Mouse (Mus musculus) frontal cortex, postnatal 10 days (tissue): ENCODE measurements around the gene Rfx5.
A peak's percentile ranks its signal among the peaks of the same experiment; 100 is the strongest.
"Not testable (repeated sequence)": the region's sequence is repeated elsewhere in the genome, so short reads cannot be mapped to it uniquely, and the experiment has no call there.

ENCODE experiments used
- DNase-seq, 2 experiments: peaks; one replicate each; pipeline ENCODE4 v3.0.0; 2022; ENCODE audit warnings: low spot score in 2 of 2, mixed read lengths in 1 of 2

Gene Rfx5

DNA sequence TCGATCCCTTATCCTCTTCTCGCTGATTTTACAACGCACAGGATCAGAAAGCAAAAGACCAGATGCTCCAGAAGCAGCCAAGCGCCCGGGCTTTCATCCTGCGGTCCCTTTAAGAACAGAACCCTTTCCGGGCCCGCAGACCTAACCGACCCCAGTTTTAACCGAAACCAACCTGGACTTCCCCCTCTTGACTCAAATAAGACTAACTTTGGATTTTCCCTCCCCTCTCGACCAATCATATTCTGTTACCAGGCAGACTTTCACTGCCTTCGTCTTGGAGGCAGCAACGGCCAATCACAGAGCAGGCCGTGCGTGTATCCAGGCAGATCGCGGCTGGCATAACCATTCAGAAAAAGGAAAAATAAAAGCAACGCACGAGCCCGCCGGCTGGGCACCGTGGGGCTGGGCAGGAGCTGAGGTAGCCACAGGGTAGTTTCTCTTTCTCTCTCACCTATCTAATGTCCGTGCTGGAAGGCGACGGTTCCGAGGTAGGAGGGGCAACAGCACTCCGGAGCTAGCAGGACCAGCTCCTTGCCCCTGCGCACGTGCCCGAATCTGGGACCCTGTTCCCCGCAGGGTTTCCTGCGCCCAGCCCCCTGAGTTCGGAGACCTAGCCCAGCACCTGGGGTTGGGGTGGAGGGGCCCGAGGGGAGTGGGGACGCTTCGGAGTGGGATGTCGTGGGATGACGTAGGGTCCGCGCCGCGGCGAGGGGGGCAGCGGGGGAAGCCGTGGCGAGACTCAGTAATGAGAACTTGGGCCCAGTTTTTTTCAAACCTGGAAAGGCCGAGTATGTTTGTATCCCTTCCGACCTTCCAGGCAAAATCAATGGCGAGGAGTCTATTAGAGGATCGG lies at the start of gene Rfx5:
TSS of gene Rfx5 (plus strand) at position 312 of the 853 bp plus-strand sequence.
- peak; percentile 91 to 92 for DNase-seq

GRCm38 (mm10) chr3:94904759-94905158 lies 49.1 kb upstream of the Rfx5 start:
- not testable (repeated sequence) for DNase-seq

DNA sequence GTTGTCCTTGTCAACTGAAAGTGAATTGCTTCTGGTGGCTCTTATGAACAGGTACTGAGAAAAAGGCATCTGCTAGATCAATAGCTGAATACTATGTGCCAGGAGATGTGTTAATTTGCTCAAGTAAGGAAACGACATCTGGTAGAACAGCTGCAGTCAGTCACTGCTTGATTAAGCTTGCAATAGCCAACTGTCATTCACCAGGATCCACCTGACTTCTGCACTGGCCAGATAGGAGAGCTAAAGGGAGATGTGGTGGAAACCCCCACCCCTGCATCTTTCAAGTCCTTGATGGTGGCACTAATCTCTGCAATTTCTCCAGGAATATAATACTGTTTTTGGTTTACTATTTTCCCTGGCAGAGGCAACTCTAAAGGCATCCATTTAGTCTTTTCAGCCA lies 47.4 kb upstream of the Rfx5 start:
- DNase-seq = no peak

- DNase-seq = no peak
Measured at GRCm38 (mm10) chr3:94911050-94911693, 42.7 kb upstream of the Rfx5 start.

GRCm38 (mm10) chr3:94913801-94914200 lies 40.1 kb upstream of the Rfx5 start:
- DNase-seq = no peak

DNA sequence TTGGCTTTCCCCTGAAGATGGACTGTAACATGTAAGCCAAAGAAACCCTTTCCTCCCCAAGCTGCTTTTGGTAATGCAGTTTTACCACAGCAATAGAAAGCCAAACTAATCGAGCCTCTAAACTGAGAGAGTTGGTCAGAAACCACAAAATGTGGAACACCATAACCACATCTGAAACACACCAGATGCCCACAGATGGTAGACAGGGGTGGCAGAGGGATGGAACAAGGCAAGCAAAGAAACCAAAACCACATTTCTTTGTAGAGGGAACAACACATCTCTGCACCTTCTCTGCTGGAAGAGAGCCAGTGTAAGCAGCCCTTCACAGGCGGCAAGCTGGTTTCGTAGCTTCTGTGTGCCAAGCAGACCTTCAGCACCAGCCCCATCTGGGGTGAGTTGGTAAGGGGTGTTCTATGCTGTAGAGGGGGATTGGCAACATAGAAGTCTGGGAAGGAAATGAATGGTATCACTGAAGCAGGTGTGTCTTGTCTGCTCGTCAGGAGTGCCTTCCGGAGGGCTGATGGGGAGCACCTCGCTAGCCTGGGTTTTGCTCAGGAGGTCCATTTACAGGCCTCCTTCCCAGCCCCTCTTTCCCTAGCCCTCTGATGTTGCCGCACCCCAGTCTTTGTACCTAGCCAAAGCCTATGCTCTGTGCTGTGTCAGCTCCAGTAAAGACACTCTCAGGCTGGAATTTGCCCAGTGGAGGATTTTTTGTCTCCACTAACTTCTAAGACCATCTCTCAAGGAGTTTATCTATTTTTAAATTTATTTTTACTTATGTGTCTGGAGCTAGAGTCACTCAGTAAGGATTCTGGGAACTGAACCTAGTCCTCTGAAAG lies 37.8 kb upstream of the Rfx5 start:
- DNase-seq = no peak

GRCm38 (mm10) chr3:94917816-94918361 lies 36.0 kb upstream of the Rfx5 start:
- DNase-seq = no peak

DNA sequence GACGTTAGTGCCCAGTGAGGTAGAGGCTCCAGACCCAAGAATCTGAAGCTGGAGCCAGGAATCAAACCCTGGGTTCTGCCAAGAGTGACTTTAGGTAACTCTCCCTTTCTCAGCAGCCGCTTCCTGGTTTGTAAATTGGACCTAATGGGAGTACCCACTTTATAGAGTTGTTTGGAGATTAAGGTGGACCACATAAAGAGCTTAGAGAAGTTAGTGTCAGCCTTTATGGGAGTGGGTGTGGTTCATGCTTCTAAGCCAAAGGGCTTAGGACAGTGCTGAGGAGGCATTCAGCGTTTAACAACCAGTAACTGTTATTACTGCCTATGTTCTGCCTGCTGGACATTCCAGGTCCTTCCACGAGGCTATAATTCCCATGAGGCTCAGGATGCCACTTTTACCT lies 35.0 kb upstream of the Rfx5 start:
- DNase-seq = no peak

- no peak for DNase-seq
Measured at GRCm38 (mm10) chr3:94921104-94921503, 32.8 kb upstream of the Rfx5 start.

DNA sequence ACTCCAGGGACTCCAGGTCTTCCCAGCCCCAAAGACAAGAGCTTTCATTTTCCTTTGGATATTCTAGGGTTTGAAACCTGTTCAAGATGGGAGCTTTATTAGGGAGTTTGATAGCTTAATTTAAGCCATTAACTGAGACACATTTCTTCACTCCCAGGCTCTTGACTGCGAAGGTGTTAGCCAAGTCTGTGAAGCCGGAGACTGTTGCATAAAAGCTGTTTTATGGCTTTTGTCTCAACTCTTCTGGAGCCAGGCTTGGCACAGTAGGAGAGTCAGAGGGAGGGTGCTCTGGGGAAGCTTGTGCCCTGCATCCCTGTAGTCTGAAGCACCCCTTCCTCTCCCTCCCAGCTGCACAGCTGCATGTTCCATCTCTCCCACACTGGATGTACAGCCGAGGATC lies 31.5 kb upstream of the Rfx5 start:
- no peak for DNase-seq

DNA sequence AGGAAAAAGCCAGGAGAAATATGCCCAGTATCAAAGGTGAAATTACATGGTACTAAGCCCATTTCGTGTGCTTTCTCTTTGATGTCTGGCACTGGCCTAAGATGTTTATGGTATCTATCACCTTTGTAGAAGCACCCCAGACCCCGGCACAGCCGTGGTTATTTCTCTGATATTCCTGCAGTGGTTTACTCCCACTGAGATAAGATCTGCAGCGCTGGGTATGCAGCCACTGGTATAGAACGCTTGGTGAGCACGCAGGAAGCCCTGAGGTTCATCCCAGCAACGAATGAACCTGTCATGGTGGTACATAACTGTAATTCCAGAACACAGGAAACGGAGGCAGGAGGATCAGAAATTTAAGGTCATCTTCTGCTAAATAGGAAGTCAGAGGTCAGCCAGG lies 29.2 kb upstream of the Rfx5 start:
- DNase-seq = no peak

- not testable (repeated sequence) for DNase-seq
Measured at GRCm38 (mm10) chr3:94926301-94926736, 27.6 kb upstream of the Rfx5 start.

DNA sequence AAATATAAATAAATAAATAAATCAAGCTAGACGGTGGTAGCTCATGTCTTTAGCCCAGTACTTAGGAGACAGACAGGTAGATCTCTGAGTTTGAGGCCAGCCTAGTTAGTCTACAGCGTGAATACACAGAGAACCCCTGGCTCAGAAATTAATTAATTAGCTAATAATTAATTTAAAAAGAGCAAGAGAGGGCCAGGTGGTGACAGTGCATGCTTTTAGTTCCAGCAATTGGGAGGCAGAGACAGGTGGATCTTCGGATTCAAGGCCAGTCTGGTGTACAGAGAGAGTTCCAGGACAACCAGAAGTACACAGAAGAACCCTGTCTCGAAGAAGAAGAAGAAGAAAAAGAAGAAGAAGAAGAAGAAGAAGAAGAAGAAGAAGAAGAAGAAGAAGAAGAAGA lies 24.9 kb upstream of the Rfx5 start:
- DNase-seq = not testable (repeated sequence)

DNA sequence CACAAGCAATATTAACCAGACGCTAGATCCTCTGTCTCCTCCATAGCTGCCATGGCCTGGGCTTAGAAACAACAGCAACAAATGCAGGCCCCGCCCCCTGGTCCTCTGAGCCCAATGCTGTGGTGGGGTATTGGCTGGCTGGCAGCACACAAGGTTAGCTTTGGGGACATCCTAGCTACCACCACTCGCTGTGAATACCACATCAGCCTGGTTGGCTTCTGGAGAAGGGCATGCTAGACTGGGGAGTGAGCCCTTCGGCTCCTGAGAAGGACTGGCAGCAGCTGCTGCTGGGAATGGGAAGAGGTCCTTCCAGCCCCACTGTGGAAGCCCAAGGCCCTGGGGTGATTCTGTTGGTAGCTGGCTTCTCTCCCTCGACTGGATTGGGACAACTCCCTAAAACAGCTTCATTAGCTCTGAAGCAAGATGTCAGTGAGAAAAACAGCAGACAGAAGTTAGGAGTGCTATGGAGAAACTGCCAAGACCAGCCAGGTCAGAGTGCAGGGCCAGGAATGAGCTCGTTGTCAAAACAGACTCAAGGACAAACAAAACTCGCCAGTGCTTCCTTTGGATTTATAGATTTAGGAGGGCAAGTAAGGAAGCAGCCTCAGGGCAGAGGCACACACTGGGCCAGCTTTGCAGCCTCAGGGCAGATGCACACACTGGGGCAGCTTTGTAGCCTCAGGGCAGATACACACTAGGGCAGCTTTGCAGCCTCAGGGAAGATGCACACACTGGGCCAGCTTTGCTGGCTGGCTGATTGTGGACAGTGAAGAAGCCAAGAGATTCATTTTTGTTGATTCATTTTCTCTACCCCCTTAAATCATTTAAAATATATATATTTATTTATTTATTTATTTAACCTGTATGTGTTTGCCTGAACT lies 23.2 kb upstream of the Rfx5 start:
- not testable (repeated sequence) for DNase-seq

GRCm38 (mm10) chr3:94931427-94932082 lies 22.3 kb upstream of the Rfx5 start:
- DNase-seq = not testable (repeated sequence)

DNA sequence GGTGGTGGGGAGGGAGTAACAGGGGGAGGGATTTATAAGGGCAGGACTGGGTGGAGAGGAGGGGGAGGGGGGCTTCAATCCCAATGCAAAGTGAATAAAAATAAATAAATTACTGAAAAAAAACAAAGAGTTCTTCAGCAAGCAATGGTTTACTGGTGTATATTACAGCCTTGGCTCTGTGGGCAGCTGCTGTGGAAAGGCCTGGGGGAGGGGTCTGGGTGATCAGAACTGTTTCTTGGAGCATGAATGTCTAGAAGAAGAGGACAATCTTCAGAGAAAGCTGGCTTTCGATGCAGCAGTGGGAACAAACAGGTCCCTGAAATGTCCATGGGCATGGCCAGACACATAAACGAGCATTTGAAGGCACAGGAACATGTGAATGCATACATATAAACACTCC lies 21.6 kb upstream of the Rfx5 start:
- not testable (repeated sequence) for DNase-seq

- peak; percentile 56 for DNase-seq
Measured at GRCm38 (mm10) chr3:94932809-94933564, 20.9 kb upstream of the Rfx5 start, which contains the start of gene Selenbp1. Gene Selenbp1 (plus strand): TSS chr3:94933056.

DNA sequence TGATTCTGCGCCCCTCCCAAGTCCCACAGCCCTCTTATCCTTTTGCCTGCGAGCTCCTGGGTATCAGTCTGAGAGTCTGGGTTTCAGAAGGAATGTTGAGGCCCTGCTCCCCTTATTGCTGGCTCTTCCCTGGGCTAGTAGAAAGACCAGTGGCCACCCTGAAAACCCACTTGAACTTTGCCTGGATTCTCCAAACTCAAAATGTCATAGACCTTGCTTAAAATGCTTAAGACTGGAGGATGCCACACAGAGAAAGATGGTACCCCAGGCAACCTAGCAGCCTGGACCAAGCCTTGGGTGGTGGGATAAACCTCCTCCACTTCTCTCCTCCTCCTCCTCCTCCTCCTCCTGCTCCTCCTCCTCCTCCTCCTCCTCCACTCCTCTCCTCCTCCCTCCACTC lies 20.3 kb upstream of the Rfx5 start:
- not testable (repeated sequence) for DNase-seq

DNA sequence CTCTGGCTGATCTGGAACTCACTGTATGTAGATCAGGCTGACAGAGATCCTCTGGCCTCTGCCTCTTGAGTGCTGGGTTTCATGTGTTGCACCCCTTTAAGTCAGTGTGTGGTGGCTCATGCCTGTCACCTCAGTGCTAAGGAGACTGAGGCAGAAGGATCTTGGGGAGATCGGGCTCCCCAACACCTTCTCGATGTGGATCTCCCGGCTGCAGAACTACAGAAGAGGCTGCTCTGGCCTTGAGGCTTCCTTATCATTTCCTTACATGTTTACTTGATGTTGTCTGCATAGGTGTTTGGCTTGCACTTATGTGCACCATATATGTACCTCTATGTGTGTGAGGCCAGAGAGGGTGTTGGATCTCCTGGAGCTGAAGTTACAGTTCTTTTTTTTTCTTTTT lies 19.3 kb upstream of the Rfx5 start:
- not testable (repeated sequence) for DNase-seq
